Mouse (Mus musculus): ENCODE measurements around the gene Tssc4. TPM values are rescaled to one million over a fixed set of nuclear protein-coding genes. Genes with fewer than 3 reads are reported as not detected.
A peak's percentile ranks its signal among the peaks of the same experiment; 100 is the strongest.

The Tssc4 gene
- 25.3 and 25.5 TPM in 2 replicates for total RNA-seq (2017)

- ATAC-seq (replicated peaks; ENCODE audit: low read depth, poor library complexity, severe bottlenecking), result peak; percentile 83
Observed at GRCm38 (mm10) chr7:143068882-143069591, at the start of gene Tssc4. Gene Tssc4 (plus strand): TSS chr7:143069249.

- ATAC-seq (replicated peaks; ENCODE audit: low read depth, poor library complexity, severe bottlenecking), result no peak
Observed at GRCm38 (mm10) chr7:143020040-143020439, 49.0 kb upstream of the Tssc4 start.

GRCm38 (mm10) chr7:143020764-143021163 lies 48.3 kb upstream of the Tssc4 start:
- ATAC-seq (replicated peaks; ENCODE audit: low read depth, poor library complexity, severe bottlenecking), result no peak

- ATAC-seq (replicated peaks; ENCODE audit: low read depth, poor library complexity, severe bottlenecking), result peak; percentile 64
Observed at GRCm38 (mm10) chr7:143021356-143022164, 47.5 kb upstream of the Tssc4 start.

- ATAC-seq (replicated peaks; ENCODE audit: low read depth, poor library complexity, severe bottlenecking), result peak; percentile 23; the same call in 1 of the 2 replicates
Observed at GRCm38 (mm10) chr7:143023499-143023898, 45.5 kb upstream of the Tssc4 start.

- ATAC-seq (replicated peaks; ENCODE audit: low read depth, poor library complexity, severe bottlenecking), result no peak
Observed at GRCm38 (mm10) chr7:143024293-143024692, 44.8 kb upstream of the Tssc4 start.

- ATAC-seq (replicated peaks; ENCODE audit: low read depth, poor library complexity, severe bottlenecking), result no peak
Observed at GRCm38 (mm10) chr7:143025496-143025895, 43.6 kb upstream of the Tssc4 start.

- ATAC-seq (replicated peaks; ENCODE audit: low read depth, poor library complexity, severe bottlenecking), result no peak
Observed at GRCm38 (mm10) chr7:143027196-143027595, 41.9 kb upstream of the Tssc4 start.

- no peak for ATAC-seq (replicated peaks; ENCODE audit: low read depth, poor library complexity, severe bottlenecking)
Observed at GRCm38 (mm10) chr7:143031816-143032215, 37.2 kb upstream of the Tssc4 start.

GRCm38 (mm10) chr7:143033581-143033980 lies 35.5 kb upstream of the Tssc4 start:
- ATAC-seq (replicated peaks; ENCODE audit: low read depth, poor library complexity, severe bottlenecking), result no peak

- no peak for ATAC-seq (replicated peaks; ENCODE audit: low read depth, poor library complexity, severe bottlenecking)
Observed at GRCm38 (mm10) chr7:143034112-143034511, 34.9 kb upstream of the Tssc4 start.

- ATAC-seq (replicated peaks; ENCODE audit: low read depth, poor library complexity, severe bottlenecking), result no peak
Observed at GRCm38 (mm10) chr7:143034519-143035450, 34.3 kb upstream of the Tssc4 start.

- no peak for ATAC-seq (replicated peaks; ENCODE audit: low read depth, poor library complexity, severe bottlenecking)
Observed at GRCm38 (mm10) chr7:143036787-143037186, 32.3 kb upstream of the Tssc4 start.

- peak; percentile 43; the same call in 1 of the 2 replicates for ATAC-seq (replicated peaks; ENCODE audit: low read depth, poor library complexity, severe bottlenecking)
Observed at GRCm38 (mm10) chr7:143037306-143037705, 31.7 kb upstream of the Tssc4 start.

GRCm38 (mm10) chr7:143038174-143038931 lies 30.7 kb upstream of the Tssc4 start:
- ATAC-seq (replicated peaks; ENCODE audit: low read depth, poor library complexity, severe bottlenecking), result peak; percentile 69

- no peak for ATAC-seq (replicated peaks; ENCODE audit: low read depth, poor library complexity, severe bottlenecking)
Observed at GRCm38 (mm10) chr7:143040561-143040960, 28.5 kb upstream of the Tssc4 start.

- ATAC-seq (replicated peaks; ENCODE audit: low read depth, poor library complexity, severe bottlenecking), result no peak
Observed at GRCm38 (mm10) chr7:143041138-143041822, 27.8 kb upstream of the Tssc4 start.

GRCm38 (mm10) chr7:143042089-143042488 lies 27.0 kb upstream of the Tssc4 start:
- ATAC-seq (replicated peaks; ENCODE audit: low read depth, poor library complexity, severe bottlenecking), result no peak

- peak; percentile 59 for ATAC-seq (replicated peaks; ENCODE audit: low read depth, poor library complexity, severe bottlenecking)
Observed at GRCm38 (mm10) chr7:143042897-143043300, 26.1 kb upstream of the Tssc4 start.
